Mouse (Mus musculus): ENCODE data around the gene Calhm2. TPM values are rescaled to one million over a fixed set of nuclear protein-coding genes. Genes with fewer than 3 reads are reported as not detected.

The Calhm2 gene
- polyA plus RNA-seq, 1 experiment = 1.4 TPM

DNA sequence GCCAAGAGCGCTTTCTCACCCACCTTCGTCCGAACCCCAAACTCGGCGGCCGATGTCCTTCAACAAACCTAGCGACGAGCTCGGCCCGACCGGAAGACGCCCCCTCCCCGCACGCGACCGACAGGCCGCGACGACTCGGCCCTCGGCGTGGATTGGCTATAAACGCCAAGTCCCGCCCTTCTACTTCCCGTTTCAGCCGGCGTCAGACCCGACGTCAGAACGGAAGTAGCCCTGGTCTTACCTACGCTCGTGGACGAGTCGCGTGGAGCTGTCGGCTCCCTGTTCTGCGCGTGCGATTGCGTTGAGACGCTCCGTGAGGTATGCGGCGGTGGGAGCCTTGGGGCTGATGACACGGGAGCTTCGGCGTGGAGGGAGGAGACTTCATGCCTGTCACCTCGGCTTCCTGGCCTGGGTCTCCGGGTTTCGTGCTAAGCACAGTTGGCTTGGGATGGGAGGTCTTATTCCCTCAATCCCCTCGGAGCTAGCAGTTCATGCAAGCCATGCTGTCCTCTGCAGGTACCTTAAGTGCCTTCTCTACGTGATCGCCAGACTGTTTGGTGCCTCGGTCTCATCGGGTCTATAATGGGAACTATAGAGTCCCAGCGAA lies 47.4 kb downstream of the Calhm2 start, which contains the start of the genes Usmg5 and Pdcd11:
Gene Usmg5 (minus strand): TSS at position 98 of the 607 bp plus-strand sequence.
Gene Pdcd11 (plus strand): TSS at position 219 of the 607 bp plus-strand sequence.
- Histone ChIP-seq H3ac (ENCODE audit: control insufficient read depth, insufficient read length) (peak within 1 kb of the TSS; percentile 75), H3K27me3 (ENCODE audit: control insufficient read depth, insufficient read depth, insufficient read length) (no peaks in the 10 kb centered on the region), H3K4me3 (peak within 1 kb of the TSS; percentile 100), H3K79me2 (ENCODE audit: control insufficient read depth, insufficient read depth) (peaks cover 79% of the 10 kb centered on the region), H3K4me2 (ENCODE audit: low read depth) (peak within 1 kb of the TSS; percentile 100), H3K36me3 (ENCODE audit: control insufficient read depth, insufficient read depth) (peaks cover 36% of the 10 kb centered on the region)
- no peak for TF ChIP-seq USF1 (IDR thresholded peaks at IDR 0.05; ENCODE audit: low read depth)
- TF ChIP-seq POLR2AphosphoS2 (IDR thresholded peaks at IDR 0.05; ENCODE audit: insufficient read length, low read depth) = peak; percentile 99
- TF ChIP-seq POLR2A (IDR thresholded peaks at IDR 0.05; ENCODE audit: insufficient read length, low read depth) = peak; percentile 100
- no peak for TF ChIP-seq E2F4 (IDR thresholded peaks at IDR 0.05; ENCODE audit: insufficient read depth)
- peak in 1 of 3 experiments; percentile 25 for TF ChIP-seq MYOD1 (IDR thresholded peaks at IDR 0.05; ENCODE audit: control insufficient read depth in 1 of 3, insufficient read length in 2 of 3, low read depth in 2 of 3)

DNA sequence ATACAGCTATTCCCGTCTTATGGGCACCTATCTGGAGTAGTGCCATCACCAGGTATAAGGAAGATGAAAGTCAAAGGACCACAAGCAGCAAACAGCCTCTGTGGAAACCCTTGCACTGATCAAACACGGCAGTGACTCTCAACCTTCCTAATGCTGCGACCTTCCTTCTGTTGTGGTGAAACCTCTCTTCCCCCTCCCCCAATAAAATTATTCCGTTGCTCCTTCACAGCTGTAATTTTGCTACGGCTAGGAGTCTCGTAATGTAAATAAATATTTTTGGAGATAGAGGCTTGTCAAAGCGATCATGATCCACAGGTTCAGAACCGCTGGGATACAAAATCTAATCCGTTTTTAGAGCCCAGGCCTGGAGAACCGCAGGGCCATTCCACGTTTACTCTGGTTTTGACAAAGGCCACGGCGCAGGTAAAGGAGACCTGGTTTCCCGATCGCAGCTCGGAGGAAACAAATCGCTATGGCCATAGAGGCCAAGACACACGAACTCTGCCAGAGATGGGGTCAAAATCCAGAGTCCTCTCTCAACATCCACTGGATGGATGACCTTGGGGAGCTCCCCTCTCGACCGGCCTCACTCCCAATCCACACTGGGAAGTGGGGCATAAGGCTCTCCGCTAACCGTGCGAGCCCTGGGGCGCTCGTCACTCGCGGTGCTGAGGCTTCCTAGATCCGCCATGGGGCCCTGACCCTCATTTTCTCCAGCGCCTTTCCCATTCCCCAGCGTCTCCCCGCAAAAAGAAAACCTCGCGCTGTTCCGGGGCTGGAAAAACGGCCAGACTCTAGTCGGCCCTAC lies 48.2 kb downstream of the Calhm2 start:
- no peak for TF ChIP-seq POLR2AphosphoS2 (IDR thresholded peaks at IDR 0.05; ENCODE audit: insufficient read length, low read depth)
- no peak for TF ChIP-seq E2F4 (IDR thresholded peaks at IDR 0.05; ENCODE audit: insufficient read depth)
- TF ChIP-seq MAX (IDR thresholded peaks at IDR 0.05; ENCODE audit: low read depth) = no peak
- TF ChIP-seq POLR2A (IDR thresholded peaks at IDR 0.05; ENCODE audit: insufficient read length, low read depth) = no peak
- TF ChIP-seq MYOD1 (IDR thresholded peaks at IDR 0.05; ENCODE audit: control insufficient read depth in 1 of 3, insufficient read length in 2 of 3, low read depth in 2 of 3) = no peak
- TF ChIP-seq USF1 (IDR thresholded peaks at IDR 0.05; ENCODE audit: low read depth) = no peak
- no peak for TF ChIP-seq CEBPB (IDR thresholded peaks at IDR 0.05; ENCODE audit: insufficient read depth, poor library complexity, severe bottlenecking)
- TF ChIP-seq TCF12 (IDR thresholded peaks at IDR 0.05; ENCODE audit: insufficient read depth, poor library complexity, severe bottlenecking) = no peak
- TF ChIP-seq TCF3 (IDR thresholded peaks at IDR 0.05; ENCODE audit: insufficient read length, low read depth) = no peak
- no peak for TF ChIP-seq MYOG (IDR thresholded peaks at IDR 0.05; ENCODE audit: control insufficient read depth in 1 of 3, insufficient read depth in 1 of 3, insufficient read length in 2 of 3, low read depth in 2 of 3)
- no peak for TF ChIP-seq REST (IDR thresholded peaks at IDR 0.05; ENCODE audit: insufficient read depth, insufficient read length)
- TF ChIP-seq SRF (IDR thresholded peaks at IDR 0.05; ENCODE audit: control insufficient read depth, insufficient read length, low read depth) = no peak
- peaks cover 35% of the 10 kb centered on the region for H3K36me3 ChIP-seq (ENCODE audit: control insufficient read depth, insufficient read depth)
- H3K4me2 ChIP-seq (ENCODE audit: low read depth) = peak overlapping the region; percentile 100
- no peaks in the 10 kb centered on the region for H3K27me3 ChIP-seq (ENCODE audit: control insufficient read depth, insufficient read depth, insufficient read length)
- peak overlapping the region; percentile 75 for H3ac ChIP-seq (ENCODE audit: control insufficient read depth, insufficient read length)
- peak overlapping the region; percentile 100 for H3K4me3 ChIP-seq
- peaks cover 82% of the 10 kb centered on the region for H3K79me2 ChIP-seq (ENCODE audit: control insufficient read depth, insufficient read depth)

DNA sequence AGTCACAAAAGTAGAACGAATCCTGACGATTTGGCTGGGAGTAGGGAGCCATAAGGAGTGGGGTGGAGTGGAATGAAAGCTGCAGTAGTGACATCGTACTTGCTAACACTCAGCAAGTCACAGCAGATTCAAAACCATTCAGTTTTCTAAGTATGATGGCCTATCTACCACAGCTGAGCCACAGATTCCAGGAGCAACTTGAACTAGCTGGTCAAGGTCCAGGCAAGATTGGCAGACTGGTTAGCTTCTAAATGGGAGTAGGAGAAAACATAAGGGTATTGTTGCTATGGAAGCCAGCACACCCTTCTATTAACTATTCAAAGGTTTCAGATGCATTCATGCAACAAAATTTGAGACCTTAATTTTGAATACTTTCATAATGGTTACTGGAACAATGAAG lies 49.9 kb downstream of the Calhm2 start:
- no peak overlapping the region for H3ac ChIP-seq (ENCODE audit: control insufficient read depth, insufficient read length)
- H3K27me3 ChIP-seq (ENCODE audit: control insufficient read depth, insufficient read depth, insufficient read length) = no peaks in the 10 kb centered on the region
- no peak for TF ChIP-seq E2F4 (IDR thresholded peaks at IDR 0.05; ENCODE audit: insufficient read depth)
- no peak for TF ChIP-seq TCF12 (IDR thresholded peaks at IDR 0.05; ENCODE audit: insufficient read depth, poor library complexity, severe bottlenecking)
- H3K4me2 ChIP-seq (ENCODE audit: low read depth) = peak overlapping the region; percentile 100
- H3K36me3 ChIP-seq (ENCODE audit: control insufficient read depth, insufficient read depth) = peaks cover 36% of the 10 kb centered on the region
- H3K79me2 ChIP-seq (ENCODE audit: control insufficient read depth, insufficient read depth) = peaks cover 75% of the 10 kb centered on the region
- H3K4me3 ChIP-seq = no peak overlapping the region

DNA sequence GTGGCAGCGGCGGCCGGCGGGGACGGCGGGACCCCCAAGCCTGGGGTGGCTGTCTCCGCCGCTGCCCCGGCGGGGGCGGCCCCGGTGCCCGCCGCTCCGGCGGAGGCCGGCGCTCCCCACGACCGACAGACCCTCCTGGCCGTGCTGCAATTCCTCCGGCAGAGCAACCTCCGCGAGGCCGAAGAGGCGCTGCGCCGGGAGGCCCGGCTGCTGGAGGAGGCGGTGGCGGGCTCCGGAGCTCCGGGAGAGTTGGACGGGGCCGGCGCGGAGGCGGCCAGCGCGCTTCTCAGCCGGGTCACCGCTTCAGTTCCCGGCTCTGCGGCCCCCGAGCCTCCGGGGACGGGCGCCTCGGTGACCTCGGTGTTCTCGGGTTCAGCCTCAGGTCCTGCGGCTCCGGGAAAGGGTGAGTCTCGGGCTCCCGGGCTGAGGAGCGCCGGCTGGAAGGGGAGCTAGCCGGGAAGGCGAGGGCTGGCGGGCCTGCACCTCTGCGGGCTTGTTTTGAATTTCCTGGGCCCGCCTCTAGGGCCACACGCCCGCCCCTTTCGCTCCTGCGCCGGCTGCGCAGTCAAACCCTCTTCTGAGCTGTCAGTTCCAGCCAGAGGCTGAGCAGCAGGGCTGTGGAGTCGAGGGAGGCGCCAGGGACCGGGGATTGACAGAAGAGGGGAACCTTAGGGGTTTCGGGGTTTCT lies 70.0 kb downstream of the Calhm2 start:
- H3ac ChIP-seq (ENCODE audit: control insufficient read depth, insufficient read length) = peak overlapping the region; percentile 87
- H3K36me3 ChIP-seq (ENCODE audit: control insufficient read depth, insufficient read depth) = peaks cover 14% of the 10 kb centered on the region
- H3K4me2 ChIP-seq (ENCODE audit: low read depth) = peak overlapping the region; percentile 99
- peak overlapping the region; percentile 35 for H3K4me3 ChIP-seq
- peaks cover 22% of the 10 kb centered on the region for H3K79me2 ChIP-seq (ENCODE audit: control insufficient read depth, insufficient read depth)
- TF ChIP-seq MYOG (IDR thresholded peaks at IDR 0.05; ENCODE audit: control insufficient read depth in 1 of 3, insufficient read depth in 1 of 3, insufficient read length in 2 of 3, low read depth in 2 of 3) = no peak
- TF ChIP-seq MAX (IDR thresholded peaks at IDR 0.05; ENCODE audit: low read depth) = no peak
- no peak for TF ChIP-seq USF1 (IDR thresholded peaks at IDR 0.05; ENCODE audit: low read depth)
- TF ChIP-seq SRF (IDR thresholded peaks at IDR 0.05; ENCODE audit: control insufficient read depth, insufficient read length, low read depth) = no peak
- TF ChIP-seq POLR2AphosphoS2 (IDR thresholded peaks at IDR 0.05; ENCODE audit: insufficient read length, low read depth) = peak; percentile 50
- peak; percentile 74 for TF ChIP-seq POLR2A (IDR thresholded peaks at IDR 0.05; ENCODE audit: insufficient read length, low read depth)
- TF ChIP-seq MYOD1 (IDR thresholded peaks at IDR 0.05; ENCODE audit: control insufficient read depth in 1 of 3, insufficient read length in 2 of 3, low read depth in 2 of 3) = no peak
- no peak for TF ChIP-seq TCF12 (IDR thresholded peaks at IDR 0.05; ENCODE audit: insufficient read depth, poor library complexity, severe bottlenecking)
- TF ChIP-seq CEBPB (IDR thresholded peaks at IDR 0.05; ENCODE audit: insufficient read depth, poor library complexity, severe bottlenecking) = no peak
- no peak for TF ChIP-seq TCF3 (IDR thresholded peaks at IDR 0.05; ENCODE audit: insufficient read length, low read depth)
- no peak for TF ChIP-seq REST (IDR thresholded peaks at IDR 0.05; ENCODE audit: insufficient read depth, insufficient read length)
- peak; percentile 85 for TF ChIP-seq E2F4 (IDR thresholded peaks at IDR 0.05; ENCODE audit: insufficient read depth)
- H3K27me3 ChIP-seq (ENCODE audit: control insufficient read depth, insufficient read depth, insufficient read length) = no peaks in the 10 kb centered on the region
